Mouse (Mus musculus): ENCODE data around the gene Cdcp2. TPM values are rescaled to one million over a fixed set of nuclear protein-coding genes. Genes with fewer than 3 reads are reported as not detected.
A peak's percentile ranks its signal among the peaks of the same experiment; 100 is the strongest.

Cdcp2 gene
- total RNA-seq, 2 experiments from 2014 or later = not detected

DNA sequence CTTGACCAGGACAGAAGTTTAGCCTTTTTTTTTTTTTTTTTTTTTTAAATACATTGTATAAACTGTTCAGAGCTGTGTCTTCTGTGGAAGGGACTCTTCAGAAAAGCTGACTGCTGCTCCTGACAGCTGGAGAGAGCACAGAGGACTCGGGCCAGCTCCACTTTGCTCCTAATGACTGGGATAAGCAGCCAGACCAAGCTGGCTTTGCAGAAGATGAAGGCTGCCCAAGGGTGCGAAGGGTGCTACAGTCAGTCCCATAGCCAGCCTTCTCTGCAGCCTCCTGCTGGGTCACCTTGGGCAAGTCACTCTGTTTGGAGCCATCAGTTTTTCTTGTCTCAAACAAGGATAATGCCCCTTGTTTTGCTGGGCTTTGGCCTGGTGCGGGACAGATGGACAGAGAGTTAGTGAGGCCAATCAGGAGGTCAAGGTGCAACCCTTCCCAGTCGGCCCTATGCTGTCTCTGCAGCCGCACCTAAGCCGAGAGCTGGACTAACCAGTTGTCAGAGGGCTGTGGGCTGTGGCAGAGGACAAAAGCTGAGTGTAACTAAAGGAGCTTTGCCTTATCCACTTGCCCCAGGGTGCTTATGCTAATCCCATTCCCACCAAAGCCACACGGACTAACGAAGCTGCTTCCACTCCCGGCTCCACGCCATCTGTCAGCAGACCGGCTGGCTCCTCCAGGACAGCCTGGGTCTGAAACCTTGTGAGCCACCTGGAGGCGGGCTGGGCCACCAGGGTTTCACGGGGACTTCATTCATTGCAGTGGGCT is 31.4 kb downstream of the Cdcp2 start:
- DNase-seq (ENCODE audit: extremely low spot score in 1 of 2, low spot score in 1 of 2) = no peak

DNA sequence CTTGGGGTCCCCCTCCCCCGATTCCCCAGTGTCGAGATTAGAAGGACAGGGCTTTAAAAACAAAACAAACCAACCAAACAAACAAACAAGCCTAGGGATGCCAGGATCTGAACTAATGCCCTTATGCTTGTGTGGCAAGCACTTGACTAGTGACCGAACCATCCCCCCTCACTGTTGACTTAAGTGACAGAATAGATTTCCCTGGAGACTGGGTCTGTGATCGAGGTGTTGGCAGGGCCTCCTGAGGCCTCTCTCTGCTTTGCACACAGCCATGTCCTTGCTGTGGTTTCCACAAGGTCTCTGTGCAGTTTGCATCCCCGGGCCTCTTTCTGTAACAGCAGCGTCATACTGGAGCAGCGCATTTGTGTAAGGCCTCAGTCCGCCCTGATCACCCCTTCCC is 32.7 kb downstream of the Cdcp2 start:
- no peak for DNase-seq (ENCODE audit: extremely low spot score in 1 of 2, low spot score in 1 of 2)

GRCm38 (mm10) chr4:107130534-107130933 is 33.8 kb downstream of the Cdcp2 start:
- peak in 1 of 2 experiments; percentile 21 for DNase-seq (ENCODE audit: extremely low spot score in 1 of 2, low spot score in 1 of 2)

GRCm38 (mm10) chr4:107134891-107135290 is 38.2 kb downstream of the Cdcp2 start:
- DNase-seq (ENCODE audit: extremely low spot score in 1 of 2, low spot score in 1 of 2) = no peak

DNA sequence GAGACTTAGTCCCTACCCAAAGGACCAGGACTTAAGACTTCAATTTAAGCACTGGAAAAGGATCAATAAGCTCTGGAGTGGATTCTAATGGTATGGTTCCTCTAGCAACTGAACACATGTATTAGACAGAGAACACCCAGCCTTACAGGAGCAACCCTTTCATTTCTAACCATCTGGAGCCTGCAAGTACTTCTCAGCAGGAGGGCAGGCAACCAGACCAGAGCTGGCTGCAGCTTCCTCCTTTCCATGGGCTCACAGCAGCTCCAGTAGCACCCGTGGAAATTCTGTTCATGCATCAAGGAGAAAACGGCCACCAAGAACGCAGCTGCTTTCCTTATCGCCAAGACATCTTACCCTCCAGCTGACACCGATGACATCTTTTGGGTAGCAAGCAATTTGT is 39.0 kb downstream of the Cdcp2 start:
- no peak for DNase-seq (ENCODE audit: extremely low spot score in 1 of 2, low spot score in 1 of 2)

- DNase-seq (ENCODE audit: extremely low spot score in 1 of 2, low spot score in 1 of 2) = no peak
These were observed 39.8 kb downstream of the Cdcp2 start for GRCm38 (mm10) chr4:107136531-107136930.

GRCm38 (mm10) chr4:107138948-107139835 is 42.5 kb downstream of the Cdcp2 start:
- DNase-seq (ENCODE audit: extremely low spot score in 1 of 2, low spot score in 1 of 2) = no peak

- DNase-seq (ENCODE audit: extremely low spot score in 1 of 2, low spot score in 1 of 2) = no peak
These were observed 43.3 kb downstream of the Cdcp2 start for GRCm38 (mm10) chr4:107139836-107140631.

DNA sequence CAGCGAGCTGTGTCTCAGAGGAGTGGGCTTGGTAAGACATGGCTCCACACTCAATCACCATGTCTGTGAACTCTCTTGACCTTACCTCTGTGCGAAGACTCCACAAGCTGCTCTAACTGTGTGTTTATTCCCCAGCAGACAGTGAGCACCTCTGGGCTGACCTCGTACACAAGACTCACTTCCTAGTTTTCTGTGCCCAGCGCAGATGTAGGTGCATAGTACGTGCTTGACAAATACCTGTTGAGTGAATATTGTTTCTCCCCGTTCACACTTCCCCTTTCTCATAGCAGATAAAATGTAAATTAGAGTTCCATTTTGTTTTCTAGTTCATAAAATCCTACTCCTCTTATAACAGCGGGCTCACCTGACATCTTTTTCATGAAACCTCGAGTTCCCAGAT is 46.8 kb downstream of the Cdcp2 start:
- no peak for DNase-seq (ENCODE audit: extremely low spot score in 1 of 2, low spot score in 1 of 2)

DNA sequence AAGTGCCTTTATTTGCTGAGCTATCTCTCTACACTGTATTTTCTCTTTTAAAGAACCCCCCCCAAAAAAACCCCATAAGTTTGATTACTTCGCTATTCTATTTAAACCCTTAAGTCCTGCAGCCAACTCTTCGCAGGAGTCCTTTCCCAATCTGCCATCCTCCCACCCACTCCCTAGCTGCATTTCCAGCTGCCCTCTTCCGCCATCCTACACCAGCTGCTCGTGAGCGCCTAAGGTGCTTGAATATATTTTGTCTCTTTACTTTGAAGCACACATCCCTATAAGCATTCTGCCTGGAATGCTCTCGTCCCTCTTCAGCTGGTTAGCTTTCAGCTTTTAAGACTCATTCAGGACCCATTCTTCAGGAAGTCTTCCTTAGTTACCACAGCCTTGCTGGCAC is 54.3 kb downstream of the Cdcp2 start:
- no peak for DNase-seq (ENCODE audit: extremely low spot score in 1 of 2, low spot score in 1 of 2)

- DNase-seq (ENCODE audit: extremely low spot score in 1 of 2, low spot score in 1 of 2) = no peak
These were observed 55.9 kb downstream of the Cdcp2 start for GRCm38 (mm10) chr4:107152571-107152970.

DNA sequence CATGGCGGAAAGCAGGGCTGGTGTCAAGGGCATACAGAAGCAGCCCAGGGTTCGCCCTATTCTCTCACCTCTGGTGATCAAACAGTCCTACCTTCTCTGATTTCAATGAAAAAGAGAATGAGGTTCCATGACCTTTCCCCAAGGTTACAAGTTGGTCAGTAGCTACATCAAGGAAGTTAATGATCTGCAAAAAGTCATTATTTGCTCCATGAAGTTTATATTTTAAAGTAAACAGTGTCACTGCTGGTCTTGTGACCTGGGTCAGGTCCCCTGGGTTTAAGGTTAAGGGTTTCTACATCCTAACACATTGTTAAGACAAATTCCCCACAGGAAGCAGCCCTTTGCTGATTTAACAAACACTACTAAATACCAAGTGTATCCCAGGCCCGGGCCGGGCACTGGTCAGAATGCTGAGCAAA is 60.3 kb downstream of the Cdcp2 start:
- DNase-seq (ENCODE audit: extremely low spot score in 1 of 2, low spot score in 1 of 2) = no peak

DNA sequence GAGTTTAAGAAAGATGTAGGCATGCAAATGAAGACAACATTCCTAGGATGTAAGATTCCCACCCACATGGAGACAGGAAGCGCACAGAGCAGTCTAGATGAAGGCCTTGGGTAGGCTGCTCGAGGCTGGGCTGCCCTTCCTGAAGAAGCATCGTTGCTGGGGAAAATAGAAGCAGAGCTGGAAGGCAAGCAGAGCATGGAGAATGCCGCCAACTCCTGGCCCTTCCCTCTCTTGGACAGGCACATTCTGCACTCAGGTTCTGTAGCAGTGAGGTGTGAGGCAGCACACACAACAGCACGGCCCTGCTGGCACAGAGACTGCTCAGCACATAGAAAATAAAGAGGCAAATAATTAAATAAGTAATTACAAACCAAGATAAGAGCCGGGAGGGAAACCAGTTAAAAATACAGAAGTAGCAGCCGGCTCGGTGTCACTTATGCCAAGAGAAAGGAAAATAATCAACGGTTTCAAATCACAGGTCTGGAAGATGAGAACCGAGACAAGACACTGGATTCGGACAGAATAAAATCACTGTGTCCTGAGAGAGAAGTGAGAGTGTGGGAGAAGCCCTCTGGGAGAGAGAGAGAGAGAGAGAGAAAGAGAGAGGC is 62.6 kb downstream of the Cdcp2 start:
- DNase-seq (ENCODE audit: extremely low spot score in 1 of 2, low spot score in 1 of 2) = no peak

DNA sequence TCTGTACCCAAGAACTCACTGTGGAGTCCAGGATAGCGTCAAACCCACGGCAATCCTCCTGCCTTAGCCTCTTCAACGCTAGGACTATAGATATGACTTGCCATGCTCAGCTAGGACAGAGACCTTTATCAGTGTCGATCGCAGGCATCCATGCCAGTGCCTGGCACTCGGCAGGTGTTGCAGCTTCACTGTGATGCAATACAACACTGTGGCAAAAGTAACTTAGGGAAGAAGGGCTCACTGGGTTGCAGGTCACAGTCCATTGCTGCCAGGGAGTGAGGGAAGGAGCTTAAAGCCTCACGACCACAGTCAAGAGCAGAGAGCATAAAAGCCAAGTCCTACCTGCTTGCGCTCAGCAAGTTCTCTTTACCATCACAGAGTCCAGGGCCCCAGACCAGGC is 63.5 kb downstream of the Cdcp2 start:
- no peak for DNase-seq (ENCODE audit: extremely low spot score in 1 of 2, low spot score in 1 of 2)

Other genes starting within 250 kb of the Cdcp2 start
- 100 to 1,000 TPM; 147 to 150 TPM for gene Ssbp3, start 186.2 kb upstream of the Cdcp2 start, total RNA-seq (2021)
- gene Mrpl37, start 30.0 kb upstream of the Cdcp2 start, total RNA-seq (2021) = 10 to 100 TPM; 58.7 to 60.6 TPM
- gene Cyb5rl, start 29.9 kb upstream of the Cdcp2 start, total RNA-seq (2021) = 1 to 10 TPM; 5.8 to 6.6 TPM
- 100 to 1,000 TPM; 200 to 222 TPM for gene Tmem59, start 81.5 kb downstream of the Cdcp2 start, total RNA-seq (2021)
- 10 to 100 TPM; 18.6 to 20.1 TPM for gene Tceanc2, start 82.2 kb downstream of the Cdcp2 start, total RNA-seq (2021)
- gene Ldlrad1, start 112.3 kb downstream of the Cdcp2 start, total RNA-seq (2021) = not detected
- gene Lrrc42, start 156.6 kb downstream of the Cdcp2 start, total RNA-seq (2021) = 10 to 100 TPM; 33.2 to 40.4 TPM
- gene Hspb11, start 156.7 kb downstream of the Cdcp2 start, total RNA-seq (2021) = 10 to 100 TPM; 24.0 to 25.9 TPM
- gene Dio1, start 210.3 kb downstream of the Cdcp2 start, total RNA-seq (2021) = not detected
- 10 to 100 TPM; 52.4 to 55.0 TPM for gene Yipf1, start 217.5 kb downstream of the Cdcp2 start, total RNA-seq (2021)

Data from layer of hippocampus, postnatal 25 days (tissue).